Mouse (Mus musculus): ENCODE data around the gene Cct7. TPM values are rescaled to one million over a fixed set of nuclear protein-coding genes. Genes with fewer than 3 reads are reported as not detected.
"Not testable (repeated sequence)": the region's sequence is repeated elsewhere in the genome, so short reads cannot be mapped to it uniquely, and the experiment has no call there.

The Cct7 gene
- polyA plus RNA-seq, 1 experiment from 2014 or later = 583 TPM

DNA sequence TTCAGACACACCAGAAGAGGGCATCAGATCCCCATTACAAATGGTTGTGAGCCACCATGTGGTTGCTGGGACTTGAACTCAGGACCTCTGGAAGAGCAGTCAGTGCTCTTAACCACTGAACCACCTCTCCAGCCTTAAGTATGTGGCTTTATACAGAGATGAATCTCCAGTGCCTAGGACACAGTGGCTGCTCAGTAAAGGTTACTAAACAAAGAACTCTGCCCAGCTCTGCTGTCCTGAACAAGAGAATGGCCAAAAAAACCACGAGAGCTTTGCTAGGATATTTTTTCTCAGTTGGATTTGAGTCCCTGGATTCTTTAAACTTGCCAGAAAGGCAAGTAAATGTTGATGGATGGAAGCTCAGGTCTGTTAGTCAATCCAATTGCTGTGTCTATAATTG is 1.2 kb upstream of the Cct7 start:
- Histone ChIP-seq H3K4me2 (replicated peaks; ENCODE audit: low read depth, low read length) (peak overlapping the region; percentile 97), H3K4me1 (ENCODE audit: insufficient read depth, low read length) (peaks cover 35% of the 10 kb centered on the region), H3K36me3 (ENCODE audit: insufficient read depth, low read length) (peaks cover 22% of the 10 kb centered on the region), H3K4me3 (ENCODE audit: low read length) (peak overlapping the region; percentile 78; the same call in 1 of the 2 replicates), H3K9ac (replicated peaks; ENCODE audit: low read length) (peak overlapping the region; percentile 80)
- H3K9me3 ChIP-seq (ENCODE audit: low read length); H3K27me3 ChIP-seq (ENCODE audit: insufficient read depth, low read length); H3K27ac ChIP-seq (ENCODE audit: low read length); ATAC-seq (ENCODE audit: low FRiP score, low TSS enrichment): not testable (repeated sequence)
- 58% methylated on average over 1 of the region's 1 CpGs for WGBS

DNA sequence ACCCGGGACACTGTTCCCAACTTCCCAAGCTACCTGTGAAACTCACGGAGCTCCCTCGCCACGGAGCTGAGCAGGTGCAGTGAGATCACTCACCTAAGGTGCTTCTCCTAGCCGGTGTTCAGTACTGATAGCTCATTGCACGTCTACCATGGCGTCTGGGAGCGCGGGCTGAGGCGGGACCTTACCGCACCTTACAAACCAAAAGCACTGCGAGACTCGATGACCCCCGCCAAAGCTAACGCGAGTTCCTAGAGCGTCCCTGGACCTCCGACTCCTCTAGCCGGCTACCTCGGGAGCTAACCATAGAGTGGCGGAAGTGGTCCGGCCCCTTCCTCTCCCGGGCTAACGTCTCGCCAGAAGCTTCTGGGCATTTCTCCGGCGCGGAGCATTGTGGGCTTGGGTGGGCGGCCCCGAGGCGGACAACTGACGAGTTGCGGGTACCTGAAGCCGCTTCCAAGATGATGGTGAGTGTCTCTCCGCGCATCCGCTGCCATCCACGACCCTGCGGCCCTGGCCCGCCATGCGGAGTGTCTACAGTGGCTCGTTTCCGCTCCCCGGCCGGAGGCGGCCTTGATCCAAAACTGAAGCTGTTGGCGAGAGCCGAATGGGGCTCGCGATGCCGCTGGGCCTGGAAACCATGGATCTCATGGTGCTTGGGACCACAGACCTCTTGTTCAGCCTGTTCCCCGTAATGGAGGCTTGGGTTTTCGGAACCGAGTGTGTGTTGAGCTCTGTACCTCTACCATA is 523 bp downstream of the Cct7 start, which contains the start of gene Pradc1:
Pradc1 (minus strand) TSS at position 307 of the 747 bp plus-strand sequence.
- peaks cover 9% of the 10 kb centered on the region; the same call in 1 of the 2 replicates for H3K36me3 ChIP-seq (ENCODE audit: insufficient read depth, low read length)
- H3K4me3 ChIP-seq (ENCODE audit: low read length) = peak within 1 kb of the TSS; percentile 78
- H3K9me3 ChIP-seq (ENCODE audit: low read length) = no peaks in the 10 kb centered on the region
- WGBS = under 1% methylated on average over 54 of the region's 54 CpGs
- H3K4me1 ChIP-seq (ENCODE audit: insufficient read depth, low read length) = peaks cover 28% of the 10 kb centered on the region
- peak within 1 kb of the TSS; percentile 97 for H3K4me2 ChIP-seq (replicated peaks; ENCODE audit: low read depth, low read length)
- H3K27ac ChIP-seq (ENCODE audit: low read length) = peak within 1 kb of the TSS; percentile 85
- H3K27me3 ChIP-seq (ENCODE audit: insufficient read depth, low read length) = no peaks in the 10 kb centered on the region
- peak within 1 kb of the TSS; percentile 95 for H3K9ac ChIP-seq (replicated peaks; ENCODE audit: low read length)
- ATAC-seq (ENCODE audit: low FRiP score, low TSS enrichment) = peak; percentile 95

GRCm38 (mm10) chr6:85452411-85452665 is 1.0 kb downstream of the Cct7 start:
- H3K4me2 ChIP-seq (replicated peaks; ENCODE audit: low read depth, low read length) = peak overlapping the region; percentile 97
- WGBS = under 1% methylated on average over 15 of the region's 15 CpGs
- H3K4me1 ChIP-seq (ENCODE audit: insufficient read depth, low read length) = peaks cover 28% of the 10 kb centered on the region
- H3K36me3 ChIP-seq (ENCODE audit: insufficient read depth, low read length) = peaks cover 4% of the 10 kb centered on the region; the same call in 1 of the 2 replicates
- peak overlapping the region; percentile 95 for H3K9ac ChIP-seq (replicated peaks; ENCODE audit: low read length)
- H3K27ac ChIP-seq (ENCODE audit: low read length) = peak overlapping the region; percentile 85
- no peak for ATAC-seq (ENCODE audit: low FRiP score, low TSS enrichment)
- no peaks in the 10 kb centered on the region for H3K9me3 ChIP-seq (ENCODE audit: low read length)
- no peaks in the 10 kb centered on the region for H3K27me3 ChIP-seq (ENCODE audit: insufficient read depth, low read length)
- peak overlapping the region; percentile 78 for H3K4me3 ChIP-seq (ENCODE audit: low read length)

DNA sequence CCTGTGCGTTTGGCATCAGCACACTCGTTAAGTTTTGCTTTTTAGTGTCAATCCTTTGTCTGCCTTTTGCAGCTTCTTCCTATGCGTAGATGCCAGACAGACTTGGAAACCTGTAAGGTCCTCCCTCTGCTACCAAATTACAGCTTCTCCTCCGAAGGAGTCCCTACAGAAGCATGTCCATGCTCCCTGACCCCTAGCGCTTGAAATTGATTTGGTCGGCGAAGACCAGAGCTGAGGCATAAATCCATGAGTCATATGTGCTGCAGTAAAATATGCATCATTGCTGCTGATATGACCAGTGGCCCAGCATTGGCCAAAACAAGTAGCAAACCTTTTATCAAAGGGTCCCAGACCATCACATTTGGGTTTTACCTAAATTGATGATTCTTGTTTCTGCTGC is 1.5 kb downstream of the Cct7 start:
- ATAC-seq (ENCODE audit: low FRiP score, low TSS enrichment) = no peak
- peaks cover 28% of the 10 kb centered on the region for H3K4me1 ChIP-seq (ENCODE audit: insufficient read depth, low read length)
- H3K9ac ChIP-seq (replicated peaks; ENCODE audit: low read length) = peak overlapping the region; percentile 95
- H3K4me3 ChIP-seq (ENCODE audit: low read length) = peak overlapping the region; percentile 78
- peak overlapping the region; percentile 85; the same call in 1 of the 2 replicates for H3K27ac ChIP-seq (ENCODE audit: low read length)
- 3% methylated on average over 7 of the region's 7 CpGs for WGBS
- H3K4me2 ChIP-seq (replicated peaks; ENCODE audit: low read depth, low read length) = peak overlapping the region; percentile 97
- H3K27me3 ChIP-seq (ENCODE audit: insufficient read depth, low read length) = no peaks in the 10 kb centered on the region
- H3K36me3 ChIP-seq (ENCODE audit: insufficient read depth, low read length) = no peaks in the 10 kb centered on the region; the same call in 1 of the 2 replicates
- H3K9me3 ChIP-seq (ENCODE audit: low read length) = no peaks in the 10 kb centered on the region

DNA sequence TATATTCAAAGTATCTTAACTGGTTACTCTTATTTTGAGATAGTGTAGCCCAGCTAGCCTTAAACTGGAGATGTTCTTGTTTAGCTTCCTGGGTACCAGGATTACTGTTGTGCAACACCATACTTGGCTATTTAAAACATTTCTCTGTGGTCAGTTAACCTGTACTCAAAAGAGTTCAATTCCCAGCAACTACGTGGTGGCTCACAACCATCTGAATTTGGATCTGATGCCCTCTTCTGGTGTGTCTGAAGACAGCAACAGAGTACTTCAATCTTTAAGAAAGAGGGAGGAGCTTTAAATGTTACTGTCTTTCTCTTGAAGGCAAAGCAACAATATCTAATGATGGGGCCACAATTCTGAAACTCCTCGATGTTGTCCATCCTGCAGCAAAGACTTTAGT is 8.3 kb downstream of the Cct7 start:
- 86% methylated on average over 2 of the region's 2 CpGs for WGBS
- H3K27me3 ChIP-seq (ENCODE audit: insufficient read depth, low read length) = no peaks in the 10 kb centered on the region
- no peak for ATAC-seq (ENCODE audit: low FRiP score, low TSS enrichment)
- H3K4me1 ChIP-seq (ENCODE audit: insufficient read depth, low read length) = peaks cover 2% of the 10 kb centered on the region
- no peak overlapping the region for H3K4me2 ChIP-seq (replicated peaks; ENCODE audit: low read depth, low read length)
- no peaks in the 10 kb centered on the region for H3K9me3 ChIP-seq (ENCODE audit: low read length)
- no peak overlapping the region for H3K4me3 ChIP-seq (ENCODE audit: low read length)
- H3K9ac ChIP-seq (replicated peaks; ENCODE audit: low read length) = no peak overlapping the region
- H3K36me3 ChIP-seq (ENCODE audit: insufficient read depth, low read length) = peaks cover 51% of the 10 kb centered on the region
- H3K27ac ChIP-seq (ENCODE audit: low read length) = no peak overlapping the region

DNA sequence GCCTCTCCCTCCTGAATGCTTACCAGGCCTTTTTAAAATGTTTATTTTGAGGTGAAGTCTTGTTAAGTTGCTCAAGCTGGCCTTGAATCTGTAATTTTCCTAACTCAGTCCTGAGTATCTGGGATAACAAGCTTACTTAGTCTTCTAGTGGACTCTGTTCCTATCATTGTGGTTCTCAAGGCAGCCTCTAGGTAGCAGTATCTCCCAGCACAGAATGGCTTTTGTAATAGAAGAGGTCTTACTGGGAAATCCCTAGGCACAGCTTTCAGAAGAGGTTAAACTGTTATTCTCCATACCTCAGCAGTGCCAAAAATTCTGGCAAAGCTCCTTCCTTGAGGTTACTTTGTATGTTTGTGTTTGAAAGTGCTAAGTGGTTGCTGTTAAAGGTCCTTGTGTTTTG is 14.1 kb downstream of the Cct7 start:
- no peak overlapping the region for H3K27ac ChIP-seq (ENCODE audit: low read length)
- H3K27me3 ChIP-seq (ENCODE audit: insufficient read depth, low read length) = no peaks in the 10 kb centered on the region
- no peak for ATAC-seq (ENCODE audit: low FRiP score, low TSS enrichment)
- H3K9ac ChIP-seq (replicated peaks; ENCODE audit: low read length) = no peak overlapping the region
- peaks cover 90% of the 10 kb centered on the region for H3K36me3 ChIP-seq (ENCODE audit: insufficient read depth, low read length)
- H3K4me2 ChIP-seq (replicated peaks; ENCODE audit: low read depth, low read length) = no peak overlapping the region
- H3K4me3 ChIP-seq (ENCODE audit: low read length) = no peak overlapping the region
- no peaks in the 10 kb centered on the region for H3K4me1 ChIP-seq (ENCODE audit: insufficient read depth, low read length)
- no peaks in the 10 kb centered on the region for H3K9me3 ChIP-seq (ENCODE audit: low read length)

GRCm38 (mm10) chr6:85469660-85470430 is 18.5 kb downstream of the Cct7 start:
- H3K9ac ChIP-seq (replicated peaks; ENCODE audit: low read length) = no peak overlapping the region
- H3K36me3 ChIP-seq (ENCODE audit: insufficient read depth, low read length) = peaks cover 50% of the 10 kb centered on the region
- WGBS = 71% methylated on average over 5 of the region's 5 CpGs
- H3K27me3 ChIP-seq (ENCODE audit: insufficient read depth, low read length) = no peaks in the 10 kb centered on the region
- no peak overlapping the region for H3K4me2 ChIP-seq (replicated peaks; ENCODE audit: low read depth, low read length)
- no peak overlapping the region for H3K27ac ChIP-seq (ENCODE audit: low read length)
- no peak overlapping the region for H3K4me3 ChIP-seq (ENCODE audit: low read length)
- ATAC-seq (ENCODE audit: low FRiP score, low TSS enrichment) = peak; percentile 49; the same call in 1 of the 2 replicates
- no peaks in the 10 kb centered on the region for H3K4me1 ChIP-seq (ENCODE audit: insufficient read depth, low read length)
- no peaks in the 10 kb centered on the region for H3K9me3 ChIP-seq (ENCODE audit: low read length)

DNA sequence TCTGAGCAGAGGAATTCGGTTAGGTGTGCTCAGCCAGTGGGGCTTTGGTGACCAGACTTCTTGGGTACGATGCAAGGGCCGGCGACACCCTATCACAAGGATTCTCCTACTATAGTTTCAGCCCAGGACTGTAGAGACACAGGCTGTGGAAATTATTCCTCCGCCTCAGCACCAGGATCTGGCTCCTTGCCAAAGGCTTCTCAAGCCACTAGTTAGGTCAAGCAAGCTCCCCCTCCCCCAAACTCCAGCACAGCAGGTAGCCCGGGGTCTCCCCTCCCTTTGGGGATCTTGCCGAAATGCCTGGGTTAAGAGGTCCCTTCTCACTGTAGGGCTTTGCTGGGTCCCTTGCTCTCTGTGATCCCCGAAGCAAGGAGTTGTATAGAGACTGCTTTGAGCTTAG is 20.6 kb downstream of the Cct7 start:
- Histone ChIP-seq H3K9me3 (ENCODE audit: low read length) (no peaks in the 10 kb centered on the region), H3K27ac (ENCODE audit: low read length) (no peak overlapping the region), H3K27me3 (ENCODE audit: insufficient read depth, low read length) (no peaks in the 10 kb centered on the region), H3K4me2 (replicated peaks; ENCODE audit: low read depth, low read length) (no peak overlapping the region), H3K4me3 (ENCODE audit: low read length) (no peak overlapping the region), H3K4me1 (ENCODE audit: insufficient read depth, low read length) (no peaks in the 10 kb centered on the region), H3K9ac (replicated peaks; ENCODE audit: low read length) (no peak overlapping the region), H3K36me3 (ENCODE audit: insufficient read depth, low read length) (peaks cover 29% of the 10 kb centered on the region)
- WGBS = 62% methylated on average over 8 of the region's 8 CpGs
- no peak for ATAC-seq (ENCODE audit: low FRiP score, low TSS enrichment)

DNA sequence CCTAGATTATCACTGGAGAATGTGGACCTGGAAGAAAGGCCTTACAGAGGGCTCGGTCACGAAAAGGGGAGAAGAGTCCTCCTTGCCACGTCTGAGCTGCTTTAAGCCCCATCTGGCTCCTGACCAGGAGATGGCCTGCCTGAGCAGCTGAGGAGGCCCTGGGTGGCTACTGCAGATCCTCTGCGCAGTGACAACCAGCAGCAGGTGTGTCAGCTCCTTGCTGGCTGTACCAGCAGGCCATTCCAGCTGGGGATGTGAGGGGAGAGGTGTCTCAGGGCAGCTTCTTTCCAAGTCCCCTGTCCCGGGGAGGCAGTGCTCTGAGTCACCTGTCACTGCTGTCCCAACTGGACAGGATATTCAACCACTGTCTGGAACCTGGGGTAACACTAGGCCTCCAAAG is 21.2 kb downstream of the Cct7 start:
- Histone ChIP-seq H3K4me3 (ENCODE audit: low read length) (no peak overlapping the region), H3K4me2 (replicated peaks; ENCODE audit: low read depth, low read length) (no peak overlapping the region), H3K9me3 (ENCODE audit: low read length) (no peaks in the 10 kb centered on the region), H3K27me3 (ENCODE audit: insufficient read depth, low read length) (no peaks in the 10 kb centered on the region; the same call in 1 of the 2 replicates), H3K36me3 (ENCODE audit: insufficient read depth, low read length) (peaks cover 23% of the 10 kb centered on the region), H3K27ac (ENCODE audit: low read length) (no peak overlapping the region), H3K4me1 (ENCODE audit: insufficient read depth, low read length) (no peaks in the 10 kb centered on the region), H3K9ac (replicated peaks; ENCODE audit: low read length) (no peak overlapping the region)
- no peak for ATAC-seq (ENCODE audit: low FRiP score, low TSS enrichment)
- WGBS = 56% methylated on average over 5 of the region's 5 CpGs

- ATAC-seq (ENCODE audit: low FRiP score, low TSS enrichment) = no peak
- H3K4me1 ChIP-seq (ENCODE audit: insufficient read depth, low read length) = no peaks in the 10 kb centered on the region
- no peak overlapping the region for H3K9ac ChIP-seq (replicated peaks; ENCODE audit: low read length)
- no peak overlapping the region for H3K4me2 ChIP-seq (replicated peaks; ENCODE audit: low read depth, low read length)
- no peaks in the 10 kb centered on the region for H3K9me3 ChIP-seq (ENCODE audit: low read length)
- H3K36me3 ChIP-seq (ENCODE audit: insufficient read depth, low read length) = no peaks in the 10 kb centered on the region
- H3K27me3 ChIP-seq (ENCODE audit: insufficient read depth, low read length) = peaks cover 9% of the 10 kb centered on the region
- no peak overlapping the region for H3K27ac ChIP-seq (ENCODE audit: low read length)
- 79% methylated on average over 3 of the region's 3 CpGs for WGBS
- no peak overlapping the region for H3K4me3 ChIP-seq (ENCODE audit: low read length)
Observed at GRCm38 (mm10) chr6:85475581-85475980, 24.3 kb downstream of the Cct7 start.
